Mouse (Mus musculus): ENCODE results near the gene Rps6kc1. TPM values are rescaled to one million over a fixed set of nuclear protein-coding genes. Genes with fewer than 3 reads are reported as not detected.

Rps6kc1 gene
- polyA plus RNA-seq, 1 experiment, result 7.4 TPM

DNA sequence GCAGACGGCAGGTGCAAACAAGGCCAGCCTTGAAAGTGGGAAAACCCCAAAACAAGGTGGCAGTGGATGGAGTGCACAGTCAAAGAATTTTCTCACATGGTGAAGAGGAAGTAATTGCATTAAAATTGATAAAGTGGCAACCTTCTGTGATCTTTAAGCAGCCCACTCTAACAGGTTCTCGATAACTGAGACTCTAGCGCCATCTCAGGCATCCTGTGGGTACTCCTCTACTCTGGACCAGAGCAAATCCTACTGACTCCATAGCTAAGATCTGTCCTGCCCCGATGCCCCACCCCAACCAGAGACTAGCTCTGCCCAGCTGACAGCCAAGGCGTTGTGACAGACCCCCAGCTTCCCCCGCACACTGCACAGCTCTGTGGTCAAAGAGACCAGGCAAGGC is 101.2 kb downstream of the Rps6kc1 start:
- TF ChIP-seq POLR2A (IDR thresholded peaks at IDR 0.05; ENCODE audit: control insufficient read depth, extremely low read depth, insufficient read depth, low read length, poor library complexity) (no peak), CTCF (IDR thresholded peaks at IDR 0.05; ENCODE audit: borderline replicate concordance, control insufficient read depth, extremely low read depth, insufficient read depth, low read length, poor library complexity) (no peak)
- no peak for DNase-seq
- H3K4me1 ChIP-seq (replicated peaks; ENCODE audit: control insufficient read depth, insufficient read depth, low read length), result no peaks in the 10 kb centered on the region
- no peak overlapping the region for H3K4me3 ChIP-seq (ENCODE audit: control insufficient read depth, insufficient read depth, low read length)
- WGBS, result 85% methylated on average over 6 of the region's 6 CpGs
- no peak overlapping the region for H3K27ac ChIP-seq (ENCODE audit: control insufficient read depth, insufficient read depth, low read length)
- no peaks in the 10 kb centered on the region for H3K27me3 ChIP-seq (ENCODE audit: control insufficient read depth, insufficient read depth, low read length)
- H3K36me3 ChIP-seq (ENCODE audit: control insufficient read depth, insufficient read depth, low read length), result no peaks in the 10 kb centered on the region

DNA sequence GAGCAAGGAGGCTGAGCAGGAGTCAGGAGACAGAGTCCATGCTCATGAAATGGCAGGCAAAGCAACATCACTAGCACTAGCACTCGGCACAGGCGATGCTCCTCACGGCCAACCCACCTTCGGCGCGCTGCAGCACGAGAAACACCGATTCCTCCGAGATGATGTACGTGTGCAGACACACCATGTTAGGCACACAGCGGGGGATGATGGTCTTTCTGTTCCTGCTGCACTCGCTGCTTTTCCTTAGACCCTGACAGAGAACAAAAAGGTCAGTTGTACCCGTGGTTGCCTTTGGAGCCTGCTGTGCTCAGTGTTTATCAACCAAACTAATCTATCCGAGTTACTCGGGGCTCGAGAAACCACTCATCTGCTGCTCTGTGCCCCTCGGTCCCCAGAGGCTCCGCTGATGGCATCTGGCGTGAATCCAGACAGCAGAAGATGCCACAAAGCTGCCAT is 102.8 kb downstream of the Rps6kc1 start:
- DNase-seq, result no peak
- Histone ChIP-seq H3K4me1 (replicated peaks; ENCODE audit: control insufficient read depth, insufficient read depth, low read length) (no peaks in the 10 kb centered on the region), H3K36me3 (ENCODE audit: control insufficient read depth, insufficient read depth, low read length) (no peaks in the 10 kb centered on the region), H3K27ac (ENCODE audit: control insufficient read depth, insufficient read depth, low read length) (no peak overlapping the region), H3K4me3 (ENCODE audit: control insufficient read depth, insufficient read depth, low read length) (no peak overlapping the region), H3K27me3 (ENCODE audit: control insufficient read depth, insufficient read depth, low read length) (no peaks in the 10 kb centered on the region)
- 95% methylated on average over 19 of the region's 19 CpGs for WGBS
- no peak for TF ChIP-seq POLR2A (IDR thresholded peaks at IDR 0.05; ENCODE audit: control insufficient read depth, extremely low read depth, insufficient read depth, low read length, poor library complexity)
- TF ChIP-seq CTCF (IDR thresholded peaks at IDR 0.05; ENCODE audit: borderline replicate concordance, control insufficient read depth, extremely low read depth, insufficient read depth, low read length, poor library complexity), result no peak

DNA sequence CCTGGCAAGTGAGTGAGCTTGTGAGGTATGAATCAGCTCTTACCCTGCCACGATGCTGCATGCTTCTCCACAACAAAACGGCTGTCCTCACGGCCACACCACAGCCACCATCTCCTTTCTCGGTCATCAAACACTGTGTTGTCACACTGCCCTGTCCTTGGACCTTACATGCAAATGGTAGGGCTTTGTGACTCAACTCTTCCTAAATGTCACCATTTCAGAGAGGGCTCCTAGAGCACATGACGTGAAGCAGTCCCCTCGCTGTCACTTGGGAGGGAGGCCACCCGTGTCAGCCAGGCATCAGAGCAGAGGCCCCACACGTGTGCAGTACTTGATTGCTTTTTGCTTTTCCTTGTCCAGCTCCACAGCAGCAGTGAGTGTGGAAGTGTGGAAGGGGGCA is 104.8 kb downstream of the Rps6kc1 start:
- TF ChIP-seq CTCF (IDR thresholded peaks at IDR 0.05; ENCODE audit: borderline replicate concordance, control insufficient read depth, extremely low read depth, insufficient read depth, low read length, poor library complexity) (no peak), POLR2A (IDR thresholded peaks at IDR 0.05; ENCODE audit: control insufficient read depth, extremely low read depth, insufficient read depth, low read length, poor library complexity) (no peak)
- Histone ChIP-seq H3K4me1 (replicated peaks; ENCODE audit: control insufficient read depth, insufficient read depth, low read length) (no peaks in the 10 kb centered on the region), H3K27ac (ENCODE audit: control insufficient read depth, insufficient read depth, low read length) (no peak overlapping the region), H3K36me3 (ENCODE audit: control insufficient read depth, insufficient read depth, low read length) (no peaks in the 10 kb centered on the region), H3K27me3 (ENCODE audit: control insufficient read depth, insufficient read depth, low read length) (no peaks in the 10 kb centered on the region), H3K4me3 (ENCODE audit: control insufficient read depth, insufficient read depth, low read length) (no peak overlapping the region)
- 96% methylated on average over 8 of the region's 8 CpGs for whole genome bisulfite sequencing
- DNase-seq, result no peak

DNA sequence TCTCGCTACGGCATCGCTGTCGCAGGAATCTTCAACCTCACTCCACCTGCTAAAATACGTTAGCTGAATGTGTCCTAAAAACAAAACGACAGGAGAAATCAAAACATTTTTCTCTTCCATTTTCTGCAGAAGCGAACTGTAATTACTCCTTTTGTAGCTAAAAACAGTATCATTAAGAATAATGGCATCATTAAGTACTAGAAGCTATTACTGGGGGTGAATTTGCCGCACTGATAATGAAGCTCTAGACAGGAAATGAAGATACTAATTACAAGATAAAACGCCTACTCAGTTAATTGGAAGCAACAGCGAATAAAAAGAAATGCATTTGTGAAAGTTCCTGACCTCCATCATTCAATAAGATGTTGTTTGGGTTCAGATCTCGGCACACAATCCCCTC is 112.9 kb downstream of the Rps6kc1 start:
- no peak for DNase-seq
- Histone ChIP-seq H3K4me3 (ENCODE audit: control insufficient read depth, insufficient read depth, low read length) (no peak overlapping the region), H3K27me3 (ENCODE audit: control insufficient read depth, insufficient read depth, low read length) (no peaks in the 10 kb centered on the region), H3K36me3 (ENCODE audit: control insufficient read depth, insufficient read depth, low read length) (no peaks in the 10 kb centered on the region), H3K27ac (ENCODE audit: control insufficient read depth, insufficient read depth, low read length) (no peak overlapping the region), H3K4me1 (replicated peaks; ENCODE audit: control insufficient read depth, insufficient read depth, low read length) (no peaks in the 10 kb centered on the region)
- 96% methylated on average over 11 of the region's 11 CpGs for WGBS
- TF ChIP-seq CTCF (IDR thresholded peaks at IDR 0.05; ENCODE audit: borderline replicate concordance, control insufficient read depth, extremely low read depth, insufficient read depth, low read length, poor library complexity) (no peak), POLR2A (IDR thresholded peaks at IDR 0.05; ENCODE audit: control insufficient read depth, extremely low read depth, insufficient read depth, low read length, poor library complexity) (no peak)

DNA sequence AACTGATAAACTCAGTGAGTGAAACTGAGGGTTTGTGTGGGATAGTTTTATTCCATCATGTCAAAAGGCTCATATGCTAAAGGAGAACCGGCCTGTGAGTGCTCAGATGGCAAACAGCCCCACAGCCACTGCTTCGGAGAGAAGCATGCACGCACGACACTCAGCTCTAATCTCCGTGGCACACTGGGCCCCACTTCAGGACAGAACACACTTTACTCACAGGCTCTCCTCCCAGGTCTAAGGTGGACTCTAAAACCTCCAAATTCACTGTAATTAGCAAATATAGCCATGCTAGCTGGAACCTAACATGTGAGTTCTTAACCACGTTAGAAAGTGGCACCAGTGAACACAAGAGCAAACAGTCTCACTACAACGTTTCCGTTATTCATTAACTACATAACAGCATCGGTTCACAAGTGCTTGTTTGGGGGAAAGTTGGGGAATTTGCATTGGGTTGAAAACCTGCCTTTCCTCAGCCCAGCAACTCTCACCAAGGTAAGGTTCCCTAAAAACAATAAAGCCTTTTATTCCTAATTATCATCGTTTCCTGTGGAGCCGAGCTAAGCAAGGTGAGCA is 114.0 kb downstream of the Rps6kc1 start:
- TF ChIP-seq CTCF (IDR thresholded peaks at IDR 0.05; ENCODE audit: borderline replicate concordance, control insufficient read depth, extremely low read depth, insufficient read depth, low read length, poor library complexity) (no peak), POLR2A (IDR thresholded peaks at IDR 0.05; ENCODE audit: control insufficient read depth, extremely low read depth, insufficient read depth, low read length, poor library complexity) (no peak)
- Histone ChIP-seq H3K27me3 (ENCODE audit: control insufficient read depth, insufficient read depth, low read length) (no peaks in the 10 kb centered on the region), H3K4me1 (replicated peaks; ENCODE audit: control insufficient read depth, insufficient read depth, low read length) (no peaks in the 10 kb centered on the region), H3K36me3 (ENCODE audit: control insufficient read depth, insufficient read depth, low read length) (no peaks in the 10 kb centered on the region), H3K27ac (ENCODE audit: control insufficient read depth, insufficient read depth, low read length) (no peak overlapping the region), H3K4me3 (ENCODE audit: control insufficient read depth, insufficient read depth, low read length) (no peak overlapping the region)
- DNase-seq, result no peak
- 90% methylated on average over 11 of the region's 11 CpGs for WGBS

DNA sequence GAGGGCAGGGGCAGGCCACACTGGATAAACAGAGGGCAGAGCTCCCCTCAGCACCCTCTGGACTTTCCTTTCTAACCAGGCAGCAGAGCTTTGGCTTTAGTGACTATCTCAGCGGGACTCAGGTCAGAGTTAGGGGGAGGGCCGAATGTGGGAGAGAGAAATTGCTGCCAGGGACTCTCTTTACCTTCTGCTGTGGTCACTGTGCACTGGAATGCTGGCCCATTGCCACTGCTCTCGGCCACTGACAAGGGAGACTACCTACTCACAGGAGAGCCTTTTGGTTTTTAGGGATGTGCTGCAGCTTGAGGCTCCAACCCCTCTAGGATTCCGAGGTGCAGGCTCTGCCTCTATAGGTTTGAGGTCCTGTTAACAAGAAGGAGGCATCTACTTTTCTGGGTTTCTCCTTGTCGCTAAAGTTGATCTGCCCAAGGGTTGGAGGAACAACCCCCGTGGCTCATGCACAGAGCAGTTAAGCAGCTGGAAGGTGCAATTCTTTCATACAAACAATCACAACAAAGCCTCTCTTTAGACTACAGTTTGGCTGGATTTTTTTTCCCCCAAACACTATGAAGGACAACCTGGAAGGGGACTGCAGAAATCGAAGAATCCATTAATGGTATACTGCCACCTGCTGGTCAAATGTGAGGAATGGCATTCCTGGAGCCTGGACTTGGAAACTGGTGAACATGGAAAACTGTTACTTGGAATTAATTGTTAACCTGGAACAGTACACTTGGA is 114.7 kb downstream of the Rps6kc1 start:
- DNase-seq, result no peak
- Histone ChIP-seq H3K4me1 (replicated peaks; ENCODE audit: control insufficient read depth, insufficient read depth, low read length) (no peaks in the 10 kb centered on the region; the same call in 1 of the 2 replicates), H3K27me3 (ENCODE audit: control insufficient read depth, insufficient read depth, low read length) (no peaks in the 10 kb centered on the region), H3K27ac (ENCODE audit: control insufficient read depth, insufficient read depth, low read length) (no peak overlapping the region), H3K36me3 (ENCODE audit: control insufficient read depth, insufficient read depth, low read length) (no peaks in the 10 kb centered on the region), H3K4me3 (ENCODE audit: control insufficient read depth, insufficient read depth, low read length) (no peak overlapping the region)
- TF ChIP-seq POLR2A (IDR thresholded peaks at IDR 0.05; ENCODE audit: control insufficient read depth, extremely low read depth, insufficient read depth, low read length, poor library complexity) (no peak), CTCF (IDR thresholded peaks at IDR 0.05; ENCODE audit: borderline replicate concordance, control insufficient read depth, extremely low read depth, insufficient read depth, low read length, poor library complexity) (no peak)
- 80% methylated on average over 7 of the region's 7 CpGs for WGBS

Measured in thymus, adult 2 months (tissue).